Mouse (Mus musculus) lung, adult 2 months (tissue): ENCODE measurements around the gene Adat2.

Experiments
- CTCF ChIP-seq: fragments of 200-500 bp; IDR thresholded peaks from 2 replicates; pipeline ENCODE4 v1.5.1; 2011; ENCODE audit warnings: mild to moderate bottlenecking, low read length, control low read depth; ENCODE audit not compliant: insufficient read depth
- POLR2A ChIP-seq: fragments of 200-500 bp; IDR thresholded peaks from 2 replicates; pipeline ENCODE4 v1.6.1; 2011; ENCODE audit warnings: low read depth, mild to moderate bottlenecking, control low read depth, low read length, borderline replicate concordance; ENCODE audit errors: extremely low read depth

GRCm38 (mm10) chr10:13564364-13565079 lies 11.8 kb downstream of the Adat2 start:
- TF ChIP-seq POLR2A (no peak), CTCF (peak; percentile 79)
